Mouse (Mus musculus): ENCODE data around the gene Vapa. TPM values are rescaled to one million over a fixed set of nuclear protein-coding genes. Genes with fewer than 3 reads are reported as not detected.

The Vapa gene
- polyA plus RNA-seq, 1 experiment from 2014 or later = 190 TPM

DNA sequence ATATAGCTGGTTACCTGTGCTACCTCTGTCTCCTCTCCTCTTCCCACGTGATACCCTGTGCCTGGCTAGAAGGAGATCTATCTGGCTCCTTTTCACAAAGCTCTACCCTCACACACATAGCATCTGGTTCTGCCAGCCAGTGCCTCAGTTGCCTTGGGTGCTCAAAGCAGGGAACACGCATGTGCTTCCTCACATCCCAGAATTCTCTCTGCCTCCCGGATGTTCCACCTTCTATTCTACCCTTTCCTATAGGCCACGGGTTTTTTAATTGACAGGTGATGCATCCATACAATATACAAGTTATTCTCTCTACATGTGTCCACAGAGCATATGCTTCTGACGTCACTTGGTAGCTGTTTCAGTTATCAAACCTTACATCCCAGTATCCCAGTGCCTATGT is 49.2 kb downstream of the Vapa start:
- no peaks in the 10 kb centered on the region for H3K4me1 ChIP-seq (ENCODE audit: control insufficient read depth, insufficient read depth, low read length)
- ATAC-seq (ENCODE audit: low FRiP score, low TSS enrichment) = no peak
- no peaks in the 10 kb centered on the region for H3K9me3 ChIP-seq (ENCODE audit: control insufficient read depth, low read length)
- H3K27ac ChIP-seq (ENCODE audit: low read depth, low read length) = no peak overlapping the region
- no peak overlapping the region for H3K9ac ChIP-seq (ENCODE audit: low read depth, low read length)
- H3K27me3 ChIP-seq (ENCODE audit: control insufficient read depth, insufficient read depth, low read length) = no peaks in the 10 kb centered on the region
- H3K4me3 ChIP-seq (ENCODE audit: low read length) = no peak overlapping the region
- H3K4me2 ChIP-seq (replicated peaks; ENCODE audit: low read depth, low read length) = no peak overlapping the region
- WGBS = 71% methylated on average over 5 of the region's 5 CpGs
- H3K36me3 ChIP-seq (ENCODE audit: control insufficient read depth, insufficient read depth, low read length) = no peaks in the 10 kb centered on the region

DNA sequence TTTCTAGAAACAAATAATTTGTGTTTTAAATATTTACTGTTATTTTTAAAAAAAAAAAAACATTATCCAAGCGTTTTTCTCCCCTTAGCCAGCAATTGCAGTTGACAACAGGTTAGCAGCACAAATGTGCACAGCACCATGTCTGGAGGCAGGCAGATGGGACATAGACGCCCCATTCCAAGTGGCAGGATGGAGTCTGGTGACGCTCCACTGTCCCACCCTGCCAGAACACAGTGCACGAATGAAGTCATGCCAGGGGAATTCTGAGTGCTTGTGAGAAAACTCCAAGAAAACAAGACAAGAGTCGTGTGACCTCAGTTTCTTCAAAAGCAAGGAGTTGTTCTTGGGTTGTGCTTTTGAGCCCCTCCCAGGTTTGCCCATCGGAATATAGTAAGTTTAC is 50.0 kb downstream of the Vapa start:
- ATAC-seq (ENCODE audit: low FRiP score, low TSS enrichment) = no peak
- Histone ChIP-seq H3K4me1 (ENCODE audit: control insufficient read depth, insufficient read depth, low read length) (no peaks in the 10 kb centered on the region), H3K4me2 (replicated peaks; ENCODE audit: low read depth, low read length) (no peak overlapping the region), H3K9me3 (ENCODE audit: control insufficient read depth, low read length) (no peaks in the 10 kb centered on the region), H3K27ac (ENCODE audit: low read depth, low read length) (no peak overlapping the region), H3K36me3 (ENCODE audit: control insufficient read depth, insufficient read depth, low read length) (no peaks in the 10 kb centered on the region), H3K9ac (ENCODE audit: low read depth, low read length) (no peak overlapping the region), H3K4me3 (ENCODE audit: low read length) (no peak overlapping the region), H3K27me3 (ENCODE audit: control insufficient read depth, insufficient read depth, low read length) (no peaks in the 10 kb centered on the region)
- 64% methylated on average over 6 of the region's 6 CpGs for WGBS

GRCm38 (mm10) chr17:65562761-65563160 is 50.6 kb downstream of the Vapa start:
- ATAC-seq (ENCODE audit: low FRiP score, low TSS enrichment) = no peak; the same call in 1 of the 2 replicates
- Histone ChIP-seq H3K4me1 (ENCODE audit: control insufficient read depth, insufficient read depth, low read length) (no peaks in the 10 kb centered on the region), H3K27ac (ENCODE audit: low read depth, low read length) (no peak overlapping the region), H3K4me3 (ENCODE audit: low read length) (no peak overlapping the region), H3K9me3 (ENCODE audit: control insufficient read depth, low read length) (no peaks in the 10 kb centered on the region), H3K27me3 (ENCODE audit: control insufficient read depth, insufficient read depth, low read length) (no peaks in the 10 kb centered on the region), H3K36me3 (ENCODE audit: control insufficient read depth, insufficient read depth, low read length) (no peaks in the 10 kb centered on the region), H3K4me2 (replicated peaks; ENCODE audit: low read depth, low read length) (no peak overlapping the region), H3K9ac (ENCODE audit: low read depth, low read length) (no peak overlapping the region)
- WGBS = 2% methylated on average over 5 of the region's 5 CpGs

GRCm38 (mm10) chr17:65561361-65562015 is 51.9 kb downstream of the Vapa start:
- no peak for ATAC-seq (ENCODE audit: low FRiP score, low TSS enrichment)
- WGBS = 60% methylated on average over 6 of the region's 6 CpGs
- H3K4me2 ChIP-seq (replicated peaks; ENCODE audit: low read depth, low read length) = no peak overlapping the region
- H3K27me3 ChIP-seq (ENCODE audit: control insufficient read depth, insufficient read depth, low read length) = no peaks in the 10 kb centered on the region
- no peak overlapping the region for H3K4me3 ChIP-seq (ENCODE audit: low read length)
- no peaks in the 10 kb centered on the region for H3K9me3 ChIP-seq (ENCODE audit: control insufficient read depth, low read length)
- H3K27ac ChIP-seq (ENCODE audit: low read depth, low read length) = no peak overlapping the region
- no peak overlapping the region for H3K9ac ChIP-seq (ENCODE audit: low read depth, low read length)
- H3K36me3 ChIP-seq (ENCODE audit: control insufficient read depth, insufficient read depth, low read length) = no peaks in the 10 kb centered on the region
- no peaks in the 10 kb centered on the region for H3K4me1 ChIP-seq (ENCODE audit: control insufficient read depth, insufficient read depth, low read length)

DNA sequence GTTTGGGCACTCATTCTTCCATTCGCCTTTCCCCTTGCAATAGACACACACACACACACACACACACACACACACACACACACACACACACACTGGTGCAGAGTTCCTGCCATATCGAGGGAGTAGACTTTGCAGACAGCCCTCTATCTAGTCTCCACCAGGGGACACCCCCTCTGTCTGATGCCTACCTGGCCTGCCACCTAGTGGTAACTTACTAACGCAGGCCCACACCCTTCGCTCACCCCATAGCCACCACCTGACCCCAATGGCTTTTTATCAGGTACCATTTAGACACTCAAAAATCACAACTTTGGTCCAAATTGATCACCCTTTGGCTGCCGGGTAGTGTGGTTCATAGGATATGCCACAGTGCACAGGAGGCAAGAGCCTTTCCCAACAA is 54.1 kb downstream of the Vapa start:
- Histone ChIP-seq H3K27me3 (ENCODE audit: control insufficient read depth, insufficient read depth, low read length) (no peaks in the 10 kb centered on the region), H3K9ac (ENCODE audit: low read depth, low read length) (no peak overlapping the region), H3K4me2 (replicated peaks; ENCODE audit: low read depth, low read length) (no peak overlapping the region), H3K27ac (ENCODE audit: low read depth, low read length) (no peak overlapping the region), H3K9me3 (ENCODE audit: control insufficient read depth, low read length) (no peaks in the 10 kb centered on the region), H3K4me1 (ENCODE audit: control insufficient read depth, insufficient read depth, low read length) (no peaks in the 10 kb centered on the region), H3K36me3 (ENCODE audit: control insufficient read depth, insufficient read depth, low read length) (no peaks in the 10 kb centered on the region), H3K4me3 (ENCODE audit: low read length) (no peak overlapping the region)
- 52% methylated on average over 5 of the region's 5 CpGs for WGBS
- ATAC-seq (ENCODE audit: low FRiP score, low TSS enrichment) = no peak

DNA sequence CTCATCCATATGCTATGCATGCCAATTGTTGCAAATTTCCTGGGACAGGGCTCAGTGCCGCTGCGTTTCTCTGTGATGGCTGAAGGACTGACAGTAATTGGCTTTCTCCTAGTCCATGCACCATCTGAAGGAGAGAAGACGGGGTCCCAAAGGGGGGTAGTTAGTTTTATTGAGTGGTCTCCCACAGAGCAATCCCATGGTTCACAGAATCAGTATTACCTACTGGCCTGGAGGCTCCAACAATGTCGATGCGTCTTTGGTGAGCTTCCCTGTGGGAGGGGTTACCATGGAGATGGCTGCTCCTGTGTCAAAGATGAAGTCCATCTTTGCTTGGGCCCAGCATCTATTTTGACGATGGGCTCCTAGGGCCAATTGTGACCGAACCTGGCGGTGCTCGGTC is 54.6 kb downstream of the Vapa start:
- 74% methylated on average over 9 of the region's 9 CpGs for WGBS
- ATAC-seq (ENCODE audit: low FRiP score, low TSS enrichment) = no peak
- H3K27ac ChIP-seq (ENCODE audit: low read depth, low read length) = no peak overlapping the region

DNA sequence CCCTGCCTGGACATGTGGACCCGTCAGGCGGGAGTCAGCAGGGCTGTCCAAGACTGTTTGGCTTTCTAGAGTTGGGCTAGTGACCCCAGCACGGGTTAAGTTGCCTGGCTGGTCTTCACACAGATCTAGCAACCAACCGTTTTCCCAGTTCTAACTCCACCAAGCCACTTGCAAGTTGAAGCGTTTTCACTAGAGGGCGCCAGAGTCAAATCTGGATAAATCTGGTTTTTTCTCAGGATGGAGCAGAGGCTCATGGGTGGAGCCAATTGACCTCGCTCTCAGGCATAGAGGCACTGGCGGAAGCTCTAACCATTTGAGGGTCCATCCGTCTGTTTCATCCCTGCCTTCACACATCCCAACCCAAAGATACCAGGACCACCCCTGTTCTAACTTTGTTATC is 55.1 kb downstream of the Vapa start:
- Histone ChIP-seq H3K4me2 (replicated peaks; ENCODE audit: low read depth, low read length) (0 out of 2 replicates have a peak overlapping the region, but pooled peaks have one; percentile 1), H3K9me3 (ENCODE audit: control insufficient read depth, low read length) (no peaks in the 10 kb centered on the region), H3K27ac (ENCODE audit: low read depth, low read length) (no peak overlapping the region), H3K27me3 (ENCODE audit: control insufficient read depth, insufficient read depth, low read length) (no peaks in the 10 kb centered on the region), H3K36me3 (ENCODE audit: control insufficient read depth, insufficient read depth, low read length) (no peaks in the 10 kb centered on the region), H3K4me3 (ENCODE audit: low read length) (no peak overlapping the region), H3K9ac (ENCODE audit: low read depth, low read length) (no peak overlapping the region), H3K4me1 (ENCODE audit: control insufficient read depth, insufficient read depth, low read length) (no peaks in the 10 kb centered on the region)
- WGBS = 55% methylated on average over 9 of the region's 9 CpGs
- peak; percentile 33; the same call in 1 of the 2 replicates for ATAC-seq (ENCODE audit: low FRiP score, low TSS enrichment)

More for the DNA sequence above, 54.6 kb downstream of the Vapa start:
- H3K36me3 ChIP-seq (ENCODE audit: control insufficient read depth, insufficient read depth, low read length) = no peaks in the 10 kb centered on the region
- no peak overlapping the region for H3K9ac ChIP-seq (ENCODE audit: low read depth, low read length)
- no peaks in the 10 kb centered on the region for H3K4me1 ChIP-seq (ENCODE audit: control insufficient read depth, insufficient read depth, low read length)
- H3K4me3 ChIP-seq (ENCODE audit: low read length) = no peak overlapping the region
- H3K4me2 ChIP-seq (replicated peaks; ENCODE audit: low read depth, low read length) = 0 out of 2 replicates have a peak overlapping the region, but pooled peaks have one; percentile 1
- no peaks in the 10 kb centered on the region for H3K9me3 ChIP-seq (ENCODE audit: control insufficient read depth, low read length)
- no peaks in the 10 kb centered on the region for H3K27me3 ChIP-seq (ENCODE audit: control insufficient read depth, insufficient read depth, low read length)

- Histone ChIP-seq H3K36me3 (ENCODE audit: control insufficient read depth, insufficient read depth, low read length) (no peaks in the 10 kb centered on the region), H3K9ac (ENCODE audit: low read depth, low read length) (no peak overlapping the region), H3K27me3 (ENCODE audit: control insufficient read depth, insufficient read depth, low read length) (no peaks in the 10 kb centered on the region), H3K9me3 (ENCODE audit: control insufficient read depth, low read length) (no peaks in the 10 kb centered on the region), H3K4me3 (ENCODE audit: low read length) (no peak overlapping the region), H3K4me1 (ENCODE audit: control insufficient read depth, insufficient read depth, low read length) (no peaks in the 10 kb centered on the region), H3K27ac (ENCODE audit: low read depth, low read length) (no peak overlapping the region), H3K4me2 (replicated peaks; ENCODE audit: low read depth, low read length) (no peak overlapping the region)
- no peak for ATAC-seq (ENCODE audit: low FRiP score, low TSS enrichment)
- 57% methylated on average over 6 of the region's 6 CpGs for WGBS
Measured at GRCm38 (mm10) chr17:65557212-65557611, 56.1 kb downstream of the Vapa start.

- no peaks in the 10 kb centered on the region for H3K9me3 ChIP-seq (ENCODE audit: control insufficient read depth, low read length)
- H3K4me1 ChIP-seq (ENCODE audit: control insufficient read depth, insufficient read depth, low read length) = no peaks in the 10 kb centered on the region
- no peaks in the 10 kb centered on the region for H3K27me3 ChIP-seq (ENCODE audit: control insufficient read depth, insufficient read depth, low read length)
- H3K27ac ChIP-seq (ENCODE audit: low read depth, low read length) = no peak overlapping the region
- H3K36me3 ChIP-seq (ENCODE audit: control insufficient read depth, insufficient read depth, low read length) = no peaks in the 10 kb centered on the region
- no peak for ATAC-seq (ENCODE audit: low FRiP score, low TSS enrichment)
- H3K4me3 ChIP-seq (ENCODE audit: low read length) = no peak overlapping the region
- no peak overlapping the region for H3K4me2 ChIP-seq (replicated peaks; ENCODE audit: low read depth, low read length)
- 58% methylated on average over 10 of the region's 10 CpGs for WGBS
- H3K9ac ChIP-seq (ENCODE audit: low read depth, low read length) = no peak overlapping the region
Measured at GRCm38 (mm10) chr17:65556798-65557197, 56.6 kb downstream of the Vapa start.
